Mouse (Mus musculus) 3134 (cell line): ENCODE measurements around the gene Cacng1.

ENCODE experiments used
- DNase-seq: peaks from one replicate; pipeline ENCODE4 v3.0.0-alpha.2; 2011; ENCODE audit warnings: low spot score; ENCODE audit not compliant: insufficient read length; ENCODE audit errors: extremely low read depth

Gene Cacng1

GRCm38 (mm10) chr11:107710379-107710778 lies 5.9 kb downstream of the Cacng1 start:
- DNase-seq: no peak

- no peak for DNase-seq
These were observed 8.3 kb downstream of the Cacng1 start for GRCm38 (mm10) chr11:107707897-107708610.

GRCm38 (mm10) chr11:107705476-107706074 lies 10.7 kb downstream of the Cacng1 start:
- DNase-seq: no peak

GRCm38 (mm10) chr11:107705060-107705459 lies 11.3 kb downstream of the Cacng1 start:
- DNase-seq: no peak

GRCm38 (mm10) chr11:107703272-107704134 lies 12.8 kb downstream of the Cacng1 start:
- DNase-seq: no peak

- DNase-seq: no peak
These were observed 16.4 kb downstream of the Cacng1 start for GRCm38 (mm10) chr11:107699967-107700366.

GRCm38 (mm10) chr11:107693338-107693737 lies 23.0 kb downstream of the Cacng1 start:
- DNase-seq: no peak

GRCm38 (mm10) chr11:107691569-107691968 lies 24.8 kb downstream of the Cacng1 start:
- no peak for DNase-seq

GRCm38 (mm10) chr11:107688480-107688879 lies 27.8 kb downstream of the Cacng1 start:
- DNase-seq: no peak

GRCm38 (mm10) chr11:107686290-107686689 lies 30.0 kb downstream of the Cacng1 start:
- peak; percentile 16 for DNase-seq

- no peak for DNase-seq
These were observed 32.5 kb downstream of the Cacng1 start for GRCm38 (mm10) chr11:107683544-107684465.

- DNase-seq: no peak
These were observed 33.5 kb downstream of the Cacng1 start for GRCm38 (mm10) chr11:107682694-107683355.

GRCm38 (mm10) chr11:107676207-107676940 lies 39.9 kb downstream of the Cacng1 start:
- no peak for DNase-seq

- DNase-seq: no peak
These were observed 41.1 kb downstream of the Cacng1 start for GRCm38 (mm10) chr11:107675246-107675645.

- DNase-seq: no peak
These were observed 41.7 kb downstream of the Cacng1 start for GRCm38 (mm10) chr11:107674601-107675000.

- DNase-seq: no peak
These were observed 42.3 kb downstream of the Cacng1 start for GRCm38 (mm10) chr11:107674006-107674405.

GRCm38 (mm10) chr11:107668977-107669376 lies 47.3 kb downstream of the Cacng1 start:
- no peak for DNase-seq

GRCm38 (mm10) chr11:107668223-107668622 lies 48.1 kb downstream of the Cacng1 start:
- DNase-seq: no peak

GRCm38 (mm10) chr11:107667542-107667941 lies 48.8 kb downstream of the Cacng1 start:
- DNase-seq: no peak
